Mouse (Mus musculus) mouse trophoblast stem cell (cell line): Measurements from ENCODE around the gene Qprt.

ENCODE experiments used
- in situ Hi-C, 2 experiments: fragments of 300-500 bp; cut with MseI, MboI; formaldehyde crosslinking; loops; 2 replicates in 1 of 2; 3 replicates in 1 of 2; pipeline ENCODE4 v1.15.1; 2025

Gene Qprt

GRCm38 (mm10) chr7:127066317-127066716 lies 55.7 kb downstream of the Qprt start:
- in situ Hi-C loops, result no loop called here

GRCm38 (mm10) chr7:127065538-127065937 lies 56.5 kb downstream of the Qprt start:
- in situ Hi-C loops, result no loop called here
